Mouse (Mus musculus) G1E (cell line): ENCODE measurements around the gene Mast3. TPM values are rescaled to one million over a fixed set of nuclear protein-coding genes. Genes with fewer than 3 reads are reported as not detected.

ENCODE experiments used
- ATAC-seq: 2 replicates; pipeline ENCODE4 v1.8.0; 2016; ENCODE audit warnings: mild to moderate bottlenecking; ENCODE audit not compliant: insufficient number of reproducible peaks, poor library complexity, low FRiP score, severe bottlenecking; ENCODE audit errors: extremely low read depth
- DNase-seq: peaks from one replicate; pipeline ENCODE4 v3.0.0; 2012; ENCODE audit warnings: low spot score
- H3K27me3 ChIP-seq: 2 replicates; pipeline ENCODE4 v1.6.1; 2012; ENCODE audit warnings: mild to moderate bottlenecking, low read length, inconsistent platforms; ENCODE audit not compliant: insufficient read depth
- H3K36me3 ChIP-seq: replicated peaks from 2 replicates; pipeline ENCODE3; 2012; ENCODE audit warnings: mild to moderate bottlenecking, inconsistent platforms
- H3K4me1 ChIP-seq: 2 replicates; pipeline ENCODE4 v1.6.1; 2012; ENCODE audit warnings: low read depth, low read length, inconsistent platforms, mixed read lengths; ENCODE audit not compliant: insufficient read depth
- H3K4me3 ChIP-seq: 2 replicates; pipeline ENCODE4 v1.5.1; 2012; ENCODE audit warnings: low read depth, mild to moderate bottlenecking, inconsistent platforms, low read length, moderate library complexity, mixed read lengths
- H3K9me3 ChIP-seq: replicated peaks from 2 replicates; pipeline ENCODE4 v1.6.1; 2012; ENCODE audit warnings: inconsistent platforms
- CTCF ChIP-seq: IDR thresholded peaks from 2 replicates; pipeline ENCODE4 v1.5.1; 2012; ENCODE audit warnings: low read depth, low read length, inconsistent platforms, mixed read lengths
- GATA1 ChIP-seq: IDR thresholded peaks from 2 replicates; pipeline ENCODE4 v1.6.1; 2012; ENCODE audit warnings: borderline replicate concordance, low read length, inconsistent platforms, mixed read lengths
- GATA2 ChIP-seq: IDR thresholded peaks from 2 replicates; pipeline ENCODE4 v1.6.1; 2012; ENCODE audit warnings: low read depth, low read length, inconsistent platforms, borderline replicate concordance
- POLR2AphosphoS5 ChIP-seq: IDR thresholded peaks from 2 replicates; pipeline ENCODE4 v1.6.1; 2012; ENCODE audit warnings: low read depth, low read length, inconsistent platforms; ENCODE audit not compliant: insufficient replicate concordance
- TAL1 ChIP-seq: conservative IDR thresholded peaks from 2 replicates; pipeline ENCODE4 v1.6.1; 2012; ENCODE audit warnings: low read depth, low read length, inconsistent platforms, mixed read lengths
- polyA plus RNA-seq: library from polyadenylated mRNA; stranded (reverse); fragments of >175 nt; gene quantifications from 2 replicates; pipeline ENCODE4 v1.2.3, GENCODE M21; 2012
- total RNA-seq, 2 experiments: library from RNA; stranded (forward) in 1 of 2; stranded (reverse) in 1 of 2; fragments of 200-1000 nt in 1 of 2; fragments of >200 nt in 1 of 2; fragmentation: Nextera tagmentation in 1 of 2; gene quantifications; 2 replicates each; pipeline ENCODE4 v1.2.3; 2014 to 2017

Mast3 gene
- total RNA-seq (2014; fragmentation: Nextera tagmentation) (79.8 and 104 TPM in 2 replicates), total RNA-seq (2017) (15.7 and 18.9 TPM in 2 replicates), polyA plus RNA-seq (323 and 357 TPM in 2 replicates)

GRCm38 (mm10) chr8:70804481-70805206 lies at the start of gene Mast3:
TSS of gene Mast3 (minus strand) at chr8:70805054.
- H3K4me1 ChIP-seq, result peaks cover 83% of the 10 kb centered on the region
- H3K9me3 ChIP-seq, result no peaks in the 10 kb centered on the region
- DNase-seq, result peak; percentile 91
- peaks cover 2% of the 10 kb centered on the region; the same call in 1 of the 2 replicates for H3K27me3 ChIP-seq
- TF ChIP-seq CTCF, result no peak
- ATAC-seq, result peak; percentile 72
- peak within 1 kb of the TSS; percentile 76 for H3K4me3 ChIP-seq
- peaks cover 19% of the 10 kb centered on the region for H3K36me3 ChIP-seq

- DNase-seq, result peak; percentile 55
- no peaks in the 10 kb centered on the region for H3K36me3 ChIP-seq
Observed at GRCm38 (mm10) chr8:70853863-70854262, 49.0 kb upstream of the Mast3 start.

GRCm38 (mm10) chr8:70852595-70853231 lies 47.9 kb upstream of the Mast3 start:
- no peak for TF ChIP-seq POLR2AphosphoS5
- no peak for TF ChIP-seq GATA1
- TF ChIP-seq GATA2, result no peak
- TF ChIP-seq CTCF, result no peak
- no peak for TF ChIP-seq TAL1
- 0 out of 2 replicates have a peak overlapping the region, but pooled peaks have one; percentile 28 for H3K4me3 ChIP-seq
- peaks cover 83% of the 10 kb centered on the region for H3K27me3 ChIP-seq
- peaks cover 39% of the 10 kb centered on the region for H3K4me1 ChIP-seq
- H3K9me3 ChIP-seq, result no peaks in the 10 kb centered on the region
- H3K36me3 ChIP-seq, result no peaks in the 10 kb centered on the region
- DNase-seq (no peak), ATAC-seq (no peak)

More at GRCm38 (mm10) chr8:70853863-70854262, 49.0 kb upstream of the Mast3 start:
- Histone ChIP-seq H3K4me1 (peaks cover 48% of the 10 kb centered on the region), H3K4me3 (no peak overlapping the region; the same call in 1 of the 2 replicates), H3K27me3 (peaks cover 78% of the 10 kb centered on the region), H3K9me3 (no peaks in the 10 kb centered on the region)
- peak; percentile 15; the same call in 1 of the 2 replicates for ATAC-seq
- TF ChIP-seq GATA2, result no peak
- no peak for TF ChIP-seq GATA1
- no peak for TF ChIP-seq TAL1

- DNase-seq, result no peak
- peaks cover 85% of the 10 kb centered on the region for H3K27me3 ChIP-seq
- no peak for ATAC-seq
- no peaks in the 10 kb centered on the region for H3K9me3 ChIP-seq
- no peaks in the 10 kb centered on the region for H3K36me3 ChIP-seq
- TF ChIP-seq GATA2 (no peak), CTCF (no peak), GATA1 (no peak), POLR2AphosphoS5 (no peak)
- H3K4me1 ChIP-seq, result peaks cover 36% of the 10 kb centered on the region
- no peak overlapping the region for H3K4me3 ChIP-seq
Observed at GRCm38 (mm10) chr8:70851837-70852236, 47.0 kb upstream of the Mast3 start.

GRCm38 (mm10) chr8:70850947-70851346 lies 46.1 kb upstream of the Mast3 start:
- H3K9me3 ChIP-seq, result no peaks in the 10 kb centered on the region
- TF ChIP-seq GATA2 (no peak), POLR2AphosphoS5 (no peak), CTCF (no peak), TAL1 (no peak), GATA1 (no peak)

GRCm38 (mm10) chr8:70850132-70850845 lies 45.4 kb upstream of the Mast3 start:
- no peak for ATAC-seq
- TF ChIP-seq CTCF (no peak), GATA2 (no peak), GATA1 (no peak), TAL1 (no peak), POLR2AphosphoS5 (no peak)
- Histone ChIP-seq H3K4me1 (peaks cover 36% of the 10 kb centered on the region), H3K36me3 (no peaks in the 10 kb centered on the region), H3K9me3 (no peaks in the 10 kb centered on the region), H3K4me3 (no peak overlapping the region), H3K27me3 (peaks cover 82% of the 10 kb centered on the region)
- no peak for DNase-seq

More at GRCm38 (mm10) chr8:70850947-70851346, 46.1 kb upstream of the Mast3 start:
- ATAC-seq, result no peak
- no peak for DNase-seq
- Histone ChIP-seq H3K4me3 (no peak overlapping the region), H3K27me3 (peaks cover 87% of the 10 kb centered on the region), H3K36me3 (no peaks in the 10 kb centered on the region), H3K4me1 (peaks cover 36% of the 10 kb centered on the region)
